Mouse (Mus musculus): Measurements from ENCODE around the gene Emid1. TPM values are rescaled to one million over a fixed set of nuclear protein-coding genes. Genes with fewer than 3 reads are reported as not detected.

Gene Emid1
- polyA plus RNA-seq, 1 experiment from 2014 or later: 14.6 TPM

DNA sequence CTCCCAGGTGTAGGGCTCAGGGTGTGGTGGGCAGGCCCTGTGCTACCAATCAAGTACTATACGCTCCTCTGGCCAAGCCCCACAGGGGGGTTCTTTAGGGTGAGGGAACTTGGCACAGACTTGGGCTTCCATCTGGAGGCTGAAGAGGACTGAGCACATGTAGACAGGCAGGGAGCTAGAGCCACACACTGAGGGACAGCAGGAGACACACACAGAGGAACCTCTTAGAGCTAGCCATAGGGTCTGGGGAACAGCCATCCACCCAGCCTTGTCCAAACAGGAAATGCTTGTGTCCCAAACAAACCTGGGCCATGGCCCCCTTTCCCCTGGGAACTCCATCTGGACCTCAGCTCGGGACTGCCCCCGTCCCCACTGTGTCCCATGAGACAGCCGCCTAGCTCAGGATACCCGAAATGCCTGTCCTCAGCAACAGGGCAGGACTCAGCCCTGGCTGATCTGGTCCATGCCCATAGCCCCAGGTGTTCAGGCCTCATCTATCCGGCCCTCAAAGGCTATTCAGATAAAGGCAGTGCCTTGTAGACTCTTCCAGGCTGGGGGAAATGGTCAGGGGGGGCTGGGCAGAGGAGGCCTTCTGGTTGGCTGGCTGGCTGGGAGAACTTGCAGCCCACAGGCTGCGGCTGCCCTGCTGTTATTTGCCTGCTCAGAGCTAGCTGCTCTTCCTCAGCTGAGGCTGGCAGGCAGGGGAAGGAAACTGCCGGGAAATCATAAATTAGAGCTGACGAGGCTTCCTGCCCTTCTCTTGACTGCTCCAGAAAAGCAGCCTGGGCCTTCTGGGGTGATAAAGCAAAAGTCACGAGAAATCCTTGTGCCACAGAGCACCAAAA is 3.1 kb upstream of the Emid1 start:
- no peaks in the 10 kb centered on the region for H3K36me3 ChIP-seq (ENCODE audit: control insufficient read depth, insufficient read depth, low read length)
- peaks cover 24% of the 10 kb centered on the region for H3K4me1 ChIP-seq (replicated peaks; ENCODE audit: control insufficient read depth, insufficient read depth, low read length)
- 37% methylated on average over 10 of the region's 10 CpGs for WGBS
- DNase-seq (ENCODE audit: low spot score) (no peak), ATAC-seq (replicated peaks; ENCODE audit: low FRiP score) (no peak)
- no peaks in the 10 kb centered on the region for H3K9me3 ChIP-seq (ENCODE audit: control insufficient read depth, low read length)
- no peak overlapping the region for H3K9ac ChIP-seq (ENCODE audit: low read depth, low read length)
- no peak overlapping the region for H3K27ac ChIP-seq (ENCODE audit: low read depth, low read length)
- no peak overlapping the region for H3K4me2 ChIP-seq
- H3K4me3 ChIP-seq (ENCODE audit: low read depth, low read length): no peak overlapping the region
- peaks cover 5% of the 10 kb centered on the region for H3K27me3 ChIP-seq (replicated peaks; ENCODE audit: control insufficient read depth, insufficient read depth, low read length)

- no peak for DNase-seq (ENCODE audit: low spot score)
- no peak overlapping the region for H3K27ac ChIP-seq (ENCODE audit: low read depth, low read length)
- 28% methylated on average over 4 of the region's 4 CpGs for WGBS
- peak overlapping the region; percentile 86 for H3K4me2 ChIP-seq
- peaks cover 7% of the 10 kb centered on the region for H3K27me3 ChIP-seq (replicated peaks; ENCODE audit: control insufficient read depth, insufficient read depth, low read length)
- H3K36me3 ChIP-seq (ENCODE audit: control insufficient read depth, insufficient read depth, low read length): no peaks in the 10 kb centered on the region
- H3K9ac ChIP-seq (ENCODE audit: low read depth, low read length): peak overlapping the region; percentile 64
- no peak for ATAC-seq (replicated peaks; ENCODE audit: low FRiP score)
- peak overlapping the region; percentile 54 for H3K4me3 ChIP-seq (ENCODE audit: low read depth, low read length)
- peaks cover 37% of the 10 kb centered on the region for H3K4me1 ChIP-seq (replicated peaks; ENCODE audit: control insufficient read depth, insufficient read depth, low read length)
- no peaks in the 10 kb centered on the region for H3K9me3 ChIP-seq (ENCODE audit: control insufficient read depth, low read length)
These were observed 818 bp downstream of the Emid1 start for GRCm38 (mm10) chr11:5151247-5151630.

DNA sequence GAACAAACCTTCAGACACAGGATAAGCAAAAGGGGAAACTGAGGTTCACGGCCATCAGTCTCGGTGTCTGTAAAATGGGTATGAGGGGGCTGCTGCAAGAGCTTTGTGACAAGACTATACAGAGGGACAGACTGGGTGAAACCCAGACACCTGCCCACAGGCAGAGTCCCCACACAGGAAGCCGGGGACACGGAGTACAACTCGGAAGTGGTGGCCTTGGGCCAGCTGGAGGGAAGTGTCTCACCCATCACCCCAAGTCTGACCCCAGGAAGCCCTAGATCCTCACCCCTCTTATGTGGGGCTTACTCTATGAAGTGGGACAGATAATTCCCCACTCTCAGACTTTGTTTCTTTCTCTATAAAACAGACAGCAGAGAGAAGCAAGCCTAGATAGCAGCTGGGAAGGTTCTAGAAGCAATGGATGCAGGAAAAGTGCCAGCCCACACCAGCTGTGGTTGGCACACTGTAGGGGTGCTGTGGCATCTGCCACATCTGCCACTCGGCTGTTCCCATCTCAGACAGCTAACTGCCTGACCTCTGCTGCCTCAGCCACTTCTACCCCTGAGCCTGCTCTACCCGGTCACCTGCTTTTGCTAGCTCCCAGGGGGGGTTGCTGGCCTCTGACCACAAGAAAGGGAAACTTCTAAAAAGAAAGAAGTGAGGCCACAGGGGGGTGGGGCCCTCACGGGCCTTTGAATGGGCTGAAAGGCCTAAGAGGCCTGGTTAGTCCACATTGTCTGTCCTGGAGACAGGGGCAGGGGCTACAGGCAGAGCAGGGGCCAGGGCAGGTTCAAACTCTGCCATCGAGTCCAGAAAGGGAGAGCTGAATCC is 1.4 kb downstream of the Emid1 start:
- 51% methylated on average over 9 of the region's 9 CpGs for WGBS
- Histone ChIP-seq H3K4me1 (replicated peaks; ENCODE audit: control insufficient read depth, insufficient read depth, low read length) (peaks cover 35% of the 10 kb centered on the region), H3K9ac (ENCODE audit: low read depth, low read length) (peak overlapping the region; percentile 64; the same call in 1 of the 2 replicates), H3K9me3 (ENCODE audit: control insufficient read depth, low read length) (no peaks in the 10 kb centered on the region), H3K4me2 (peak overlapping the region; percentile 86), H3K36me3 (ENCODE audit: control insufficient read depth, insufficient read depth, low read length) (no peaks in the 10 kb centered on the region), H3K27ac (ENCODE audit: low read depth, low read length) (no peak overlapping the region), H3K4me3 (ENCODE audit: low read depth, low read length) (peak overlapping the region; percentile 54), H3K27me3 (replicated peaks; ENCODE audit: control insufficient read depth, insufficient read depth, low read length) (peaks cover 7% of the 10 kb centered on the region)
- ATAC-seq (replicated peaks; ENCODE audit: low FRiP score) (no peak), DNase-seq (ENCODE audit: low spot score) (no peak)

- H3K4me3 ChIP-seq (ENCODE audit: low read depth, low read length): 0 out of 2 replicates have a peak overlapping the region, but pooled peaks have one; percentile 3
- H3K27ac ChIP-seq (ENCODE audit: low read depth, low read length): no peak overlapping the region
- no peaks in the 10 kb centered on the region for H3K9me3 ChIP-seq (ENCODE audit: control insufficient read depth, low read length)
- peaks cover 32% of the 10 kb centered on the region for H3K4me1 ChIP-seq (replicated peaks; ENCODE audit: control insufficient read depth, insufficient read depth, low read length)
- 69% methylated on average over 9 of the region's 9 CpGs for WGBS
- ATAC-seq (replicated peaks; ENCODE audit: low FRiP score) (no peak), DNase-seq (ENCODE audit: low spot score) (no peak)
- H3K9ac ChIP-seq (ENCODE audit: low read depth, low read length): no peak overlapping the region
- peaks cover 7% of the 10 kb centered on the region for H3K27me3 ChIP-seq (replicated peaks; ENCODE audit: control insufficient read depth, insufficient read depth, low read length)
- no peaks in the 10 kb centered on the region for H3K36me3 ChIP-seq (ENCODE audit: control insufficient read depth, insufficient read depth, low read length)
- peak overlapping the region; percentile 86 for H3K4me2 ChIP-seq
These were observed 2.1 kb downstream of the Emid1 start for GRCm38 (mm10) chr11:5149955-5150354.

DNA sequence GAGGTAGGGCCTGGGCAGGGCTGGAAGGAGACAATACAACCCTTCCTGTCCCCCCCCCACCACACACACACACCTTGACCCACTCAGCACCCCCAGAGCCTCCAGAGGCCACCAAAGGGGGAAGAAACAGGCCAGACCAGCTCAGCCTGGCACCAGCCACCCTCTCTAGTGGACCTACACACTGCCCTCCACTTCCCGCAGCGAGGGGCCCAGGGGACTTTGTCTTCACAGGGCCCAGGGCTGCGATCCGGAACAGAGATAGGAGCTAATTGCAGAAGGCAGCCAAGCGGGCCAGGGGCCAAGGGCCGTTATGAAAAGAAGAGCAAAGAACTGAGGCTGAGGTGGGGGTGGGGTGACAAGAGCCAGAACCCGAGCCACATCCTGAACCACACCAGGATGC is 2.8 kb downstream of the Emid1 start:
- H3K4me3 ChIP-seq (ENCODE audit: low read depth, low read length): peak overlapping the region; percentile 12; the same call in 1 of the 2 replicates
- no peaks in the 10 kb centered on the region for H3K9me3 ChIP-seq (ENCODE audit: control insufficient read depth, low read length)
- WGBS: 5% methylated on average over 7 of the region's 7 CpGs
- H3K27me3 ChIP-seq (replicated peaks; ENCODE audit: control insufficient read depth, insufficient read depth, low read length): peaks cover 7% of the 10 kb centered on the region
- peak; percentile 15; the same call in 1 of the 2 replicates for ATAC-seq (replicated peaks; ENCODE audit: low FRiP score)
- H3K4me1 ChIP-seq (replicated peaks; ENCODE audit: control insufficient read depth, insufficient read depth, low read length): peaks cover 31% of the 10 kb centered on the region
- no peak for DNase-seq (ENCODE audit: low spot score)
- no peaks in the 10 kb centered on the region for H3K36me3 ChIP-seq (ENCODE audit: control insufficient read depth, insufficient read depth, low read length)
- H3K9ac ChIP-seq (ENCODE audit: low read depth, low read length): peak overlapping the region; percentile 37; the same call in 1 of the 2 replicates
- H3K27ac ChIP-seq (ENCODE audit: low read depth, low read length): no peak overlapping the region
- H3K4me2 ChIP-seq: peak overlapping the region; percentile 86

- DNase-seq (ENCODE audit: low spot score) (no peak), ATAC-seq (replicated peaks; ENCODE audit: low FRiP score) (no peak)
- Histone ChIP-seq H3K27me3 (replicated peaks; ENCODE audit: control insufficient read depth, insufficient read depth, low read length) (peaks cover 2% of the 10 kb centered on the region; the same call in 1 of the 2 replicates), H3K36me3 (ENCODE audit: control insufficient read depth, insufficient read depth, low read length) (no peaks in the 10 kb centered on the region), H3K4me3 (ENCODE audit: low read depth, low read length) (no peak overlapping the region), H3K27ac (ENCODE audit: low read depth, low read length) (no peak overlapping the region), H3K9me3 (ENCODE audit: control insufficient read depth, low read length) (no peaks in the 10 kb centered on the region), H3K4me2 (no peak overlapping the region), H3K9ac (ENCODE audit: low read depth, low read length) (no peak overlapping the region), H3K4me1 (replicated peaks; ENCODE audit: control insufficient read depth, insufficient read depth, low read length) (peaks cover 29% of the 10 kb centered on the region)
- WGBS: 79% methylated on average over 3 of the region's 3 CpGs
These were observed 6.5 kb downstream of the Emid1 start for GRCm38 (mm10) chr11:5145600-5145999.

DNA sequence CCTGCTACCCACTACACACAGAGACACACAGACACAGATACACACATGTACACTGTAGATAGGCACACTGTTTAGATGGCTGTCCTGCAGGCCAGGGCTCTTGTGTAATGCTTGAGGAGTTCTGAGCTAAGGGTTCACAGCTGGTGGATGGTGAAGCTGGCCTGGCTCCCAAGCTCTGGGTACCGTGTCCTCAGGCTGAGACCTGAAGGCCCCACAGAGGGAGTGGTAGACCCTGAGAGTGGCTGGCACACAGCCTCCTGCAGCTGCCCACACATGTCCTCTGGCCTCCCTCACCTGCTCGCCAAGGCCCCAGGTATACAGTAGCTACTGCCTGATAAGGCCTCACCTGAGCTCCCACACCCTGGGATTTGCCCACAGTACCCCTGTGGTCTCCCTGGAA is 10.1 kb downstream of the Emid1 start:
- no peak overlapping the region for H3K9ac ChIP-seq (ENCODE audit: low read depth, low read length)
- no peaks in the 10 kb centered on the region for H3K9me3 ChIP-seq (ENCODE audit: control insufficient read depth, low read length)
- H3K27ac ChIP-seq (ENCODE audit: low read depth, low read length): no peak overlapping the region
- no peak overlapping the region for H3K4me3 ChIP-seq (ENCODE audit: low read depth, low read length)
- DNase-seq (ENCODE audit: low spot score) (no peak), ATAC-seq (replicated peaks; ENCODE audit: low FRiP score) (no peak)
- WGBS: 80% methylated on average over 2 of the region's 2 CpGs
- H3K36me3 ChIP-seq (ENCODE audit: control insufficient read depth, insufficient read depth, low read length): no peaks in the 10 kb centered on the region
- H3K27me3 ChIP-seq (replicated peaks; ENCODE audit: control insufficient read depth, insufficient read depth, low read length): no peaks in the 10 kb centered on the region
- no peak overlapping the region for H3K4me2 ChIP-seq
- peaks cover 21% of the 10 kb centered on the region for H3K4me1 ChIP-seq (replicated peaks; ENCODE audit: control insufficient read depth, insufficient read depth, low read length)

GRCm38 (mm10) chr11:5141252-5141651 is 10.8 kb downstream of the Emid1 start:
- H3K9ac ChIP-seq (ENCODE audit: low read depth, low read length): no peak overlapping the region
- H3K9me3 ChIP-seq (ENCODE audit: control insufficient read depth, low read length): no peaks in the 10 kb centered on the region
- H3K36me3 ChIP-seq (ENCODE audit: control insufficient read depth, insufficient read depth, low read length): no peaks in the 10 kb centered on the region
- 77% methylated on average over 5 of the region's 5 CpGs for WGBS
- H3K27ac ChIP-seq (ENCODE audit: low read depth, low read length): no peak overlapping the region
- DNase-seq (ENCODE audit: low spot score) (no peak), ATAC-seq (replicated peaks; ENCODE audit: low FRiP score) (no peak)
- H3K4me1 ChIP-seq (replicated peaks; ENCODE audit: control insufficient read depth, insufficient read depth, low read length): peaks cover 21% of the 10 kb centered on the region
- H3K27me3 ChIP-seq (replicated peaks; ENCODE audit: control insufficient read depth, insufficient read depth, low read length): no peaks in the 10 kb centered on the region
- H3K4me2 ChIP-seq: no peak overlapping the region
- H3K4me3 ChIP-seq (ENCODE audit: low read depth, low read length): no peak overlapping the region
